Mouse (Mus musculus): ENCODE measurements at regions not wholly inside any gene's neighbourhood (a gene's known extent, or its start where the extent isn't known, plus 50 kb on each side); places are given as distances from the start of the nearest gene placed in this dataset.
A peak's percentile ranks its signal among the peaks of the same experiment; 100 is the strongest.

DNA sequence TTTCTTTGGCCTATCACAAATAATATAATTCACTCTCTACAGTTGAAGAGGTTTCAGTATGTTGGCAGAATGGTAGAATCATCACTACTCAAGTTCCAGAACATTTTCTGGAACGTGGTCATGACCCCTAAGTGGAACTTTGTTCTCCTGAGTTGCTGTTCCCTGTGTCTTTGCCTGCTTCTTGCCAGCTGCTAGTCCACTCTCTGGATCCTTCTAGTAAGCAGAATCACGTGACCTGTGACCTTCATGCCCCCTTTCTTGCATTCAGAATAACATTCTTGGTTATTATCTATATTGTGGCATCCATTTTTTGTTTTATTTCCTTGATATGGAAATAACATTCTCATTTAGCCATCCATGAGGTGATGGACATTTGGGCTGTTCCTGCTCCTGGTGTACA, 291.5 kb upstream of the Sall1 start:
- DNase-seq (ENCODE audit: low spot score in 2 of 2): no peak

DNA sequence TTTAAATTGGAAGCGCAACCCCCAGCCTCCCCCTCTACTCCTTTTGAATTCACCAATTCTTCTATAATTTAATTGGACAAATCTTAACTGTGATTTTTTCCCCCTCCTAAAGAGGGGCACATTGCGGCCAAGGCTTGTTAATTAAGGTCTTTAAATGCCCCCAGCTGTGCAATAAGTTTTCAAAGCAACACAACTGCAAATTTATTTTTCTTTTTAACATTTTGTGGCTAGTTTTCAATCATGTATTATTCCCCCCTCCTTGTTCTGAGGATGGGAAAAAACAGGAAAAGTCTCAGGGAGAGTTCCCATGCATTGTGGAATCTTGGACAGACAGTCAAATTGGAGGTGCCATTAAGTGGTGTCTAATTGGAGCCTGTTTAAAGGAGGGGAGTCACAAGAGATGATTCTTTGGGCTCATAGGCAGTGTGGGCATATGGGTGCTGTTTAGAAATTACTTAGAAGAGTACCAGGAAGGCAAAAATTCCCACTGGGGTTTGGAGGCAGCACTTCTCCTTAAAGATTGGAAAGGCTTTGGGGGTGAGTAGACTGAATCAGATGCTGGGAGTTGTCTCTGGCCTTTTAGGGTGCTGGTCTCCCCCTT, 281.9 kb upstream of the Sall1 start:
- no peak for DNase-seq (ENCODE audit: low spot score in 2 of 2)

DNA sequence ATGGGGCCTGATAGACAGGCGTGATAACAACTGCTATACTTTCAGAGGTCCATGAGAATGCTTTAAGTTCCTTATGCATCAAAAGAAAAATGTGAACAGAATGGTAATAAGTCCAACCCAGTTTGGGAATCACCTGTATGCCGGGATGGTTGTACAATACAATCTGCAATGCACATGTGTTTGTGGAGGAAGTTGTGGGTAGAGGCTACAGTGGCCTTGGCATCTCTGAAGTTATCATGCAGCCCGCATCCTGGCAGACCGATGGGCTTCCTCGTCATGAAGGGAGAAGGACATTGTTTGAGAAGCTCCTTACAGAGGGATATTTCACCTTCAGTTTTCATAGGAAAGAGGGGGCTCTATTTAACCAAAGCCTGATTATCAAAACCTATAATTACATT, 281.3 kb upstream of the Sall1 start:
- DNase-seq (ENCODE audit: low spot score in 2 of 2): no peak

DNA sequence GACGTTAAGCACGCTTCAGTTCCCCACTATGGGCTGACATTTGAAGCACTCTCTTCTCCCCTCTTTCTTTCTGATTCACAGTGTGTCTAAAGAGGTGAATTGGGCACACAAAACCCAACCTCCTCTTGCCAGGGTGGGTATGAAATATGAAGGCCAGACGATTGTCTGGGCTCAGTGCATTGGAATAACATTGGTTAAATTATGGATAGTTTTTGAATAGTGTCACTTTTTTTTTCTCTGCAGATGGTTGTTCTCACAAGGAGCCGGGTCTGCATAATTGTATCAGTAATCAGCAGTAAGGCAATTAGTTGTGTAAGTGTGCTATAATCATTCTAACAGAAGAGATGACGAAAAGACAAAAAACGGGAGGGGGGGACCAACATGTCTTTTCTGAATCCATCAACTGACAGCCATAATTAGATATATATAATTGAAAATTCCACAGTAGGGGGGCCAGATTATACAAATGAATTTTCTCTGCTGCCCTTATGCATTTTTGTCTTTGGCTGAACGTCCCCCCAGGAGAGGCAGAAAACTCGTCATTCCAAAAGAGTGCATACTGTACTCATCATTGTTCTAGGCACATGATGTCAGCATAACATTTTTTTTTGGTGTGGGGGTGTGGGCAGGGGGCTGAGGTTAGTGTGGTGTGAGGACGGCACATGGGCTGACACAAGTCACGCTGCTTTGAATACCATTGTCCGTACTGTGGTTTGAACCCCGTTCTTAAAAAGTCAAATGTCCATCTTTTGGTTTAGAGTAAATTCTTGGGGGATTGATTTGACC, 280.7 kb upstream of the Sall1 start:
- no peak for DNase-seq (ENCODE audit: low spot score in 2 of 2)

DNA sequence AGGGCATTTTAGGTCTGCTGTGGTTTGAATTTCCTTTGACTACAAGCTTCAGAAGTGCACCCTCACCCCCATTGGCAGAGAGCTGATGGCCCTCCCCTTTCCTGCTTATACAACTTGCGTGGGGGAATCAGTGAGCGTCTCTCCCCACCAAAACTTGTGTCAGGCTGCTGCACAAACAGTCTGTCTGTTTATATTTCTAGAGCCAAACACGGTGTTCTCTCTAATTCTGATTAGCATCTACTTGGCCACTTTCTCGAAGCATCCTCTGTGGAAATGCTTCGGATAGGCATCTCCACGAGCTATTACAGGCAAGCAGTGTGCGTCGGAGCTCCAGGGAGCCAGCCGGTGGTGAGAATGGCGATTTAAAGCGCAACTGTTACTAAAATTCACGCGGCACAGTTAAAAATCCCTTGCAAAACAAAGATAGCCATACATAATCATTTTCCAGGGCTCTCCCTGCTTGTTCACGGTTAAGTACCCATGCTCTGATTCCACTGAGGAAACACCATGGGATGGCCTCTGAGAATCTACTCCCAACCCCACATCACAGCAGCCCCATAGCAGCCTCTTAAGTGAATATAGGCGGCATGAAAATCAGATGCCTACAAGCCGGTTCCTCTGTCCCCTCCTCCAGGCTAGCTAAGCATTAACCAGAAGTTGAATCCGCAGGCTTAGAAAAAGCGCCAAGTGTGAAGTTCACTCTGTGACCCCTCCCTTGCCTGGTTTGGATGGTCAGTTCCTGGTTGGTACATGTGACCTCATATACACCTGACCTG, 273.7 kb upstream of the Sall1 start:
- DNase-seq (ENCODE audit: low spot score in 2 of 2): peak in 1 of 2 experiments; percentile 9

DNA sequence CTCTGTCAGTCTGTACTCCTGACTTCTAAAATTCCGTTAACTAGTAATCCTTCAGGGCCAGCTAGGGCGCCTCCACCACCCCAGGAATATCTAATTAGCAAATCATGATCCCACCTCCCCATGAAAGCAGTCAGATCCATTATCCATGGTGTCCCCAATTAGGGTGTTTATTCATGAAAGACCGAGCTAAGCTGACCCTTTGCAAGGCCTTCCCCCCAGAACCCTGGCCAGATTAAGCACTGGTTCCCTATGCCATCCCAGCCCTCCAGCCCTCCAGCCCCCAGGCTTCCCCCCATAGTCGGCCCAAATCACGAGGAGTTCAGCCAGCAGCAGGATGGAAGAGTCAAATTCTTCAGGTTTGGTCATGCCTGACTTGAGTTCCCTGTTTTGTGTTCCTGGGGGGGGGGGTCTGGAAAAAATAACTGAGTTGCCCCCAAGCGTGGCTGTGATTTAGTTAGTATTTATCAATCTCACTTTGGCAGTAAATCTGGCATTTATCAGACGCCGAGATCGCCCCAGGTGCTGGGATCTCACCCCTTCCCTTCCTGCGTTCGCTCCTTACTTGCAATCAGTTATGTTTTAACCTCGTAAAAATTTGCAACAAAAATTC, 272.7 kb upstream of the Sall1 start:
- DNase-seq (ENCODE audit: low spot score in 2 of 2): no peak

DNA sequence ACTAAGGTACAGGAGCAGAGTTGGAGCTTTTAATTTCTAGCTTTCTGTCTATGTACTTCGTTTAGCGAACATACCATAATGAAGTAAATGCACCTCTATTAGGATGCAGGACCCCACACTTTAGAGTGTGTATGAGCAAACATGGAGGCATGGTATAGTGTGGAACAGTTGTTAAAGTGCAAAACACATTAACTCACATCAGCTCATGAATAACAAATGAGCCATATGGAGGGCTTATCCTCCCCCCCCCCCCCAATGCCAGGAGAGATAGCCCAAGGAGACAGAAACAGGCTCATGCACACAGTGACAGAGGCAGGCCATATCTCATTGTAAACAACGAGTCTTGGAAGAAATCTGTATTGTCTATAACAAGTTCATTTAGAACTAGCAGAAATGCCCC, 270.9 kb upstream of the Sall1 start:
- no peak for DNase-seq (ENCODE audit: low spot score in 2 of 2)

DNA sequence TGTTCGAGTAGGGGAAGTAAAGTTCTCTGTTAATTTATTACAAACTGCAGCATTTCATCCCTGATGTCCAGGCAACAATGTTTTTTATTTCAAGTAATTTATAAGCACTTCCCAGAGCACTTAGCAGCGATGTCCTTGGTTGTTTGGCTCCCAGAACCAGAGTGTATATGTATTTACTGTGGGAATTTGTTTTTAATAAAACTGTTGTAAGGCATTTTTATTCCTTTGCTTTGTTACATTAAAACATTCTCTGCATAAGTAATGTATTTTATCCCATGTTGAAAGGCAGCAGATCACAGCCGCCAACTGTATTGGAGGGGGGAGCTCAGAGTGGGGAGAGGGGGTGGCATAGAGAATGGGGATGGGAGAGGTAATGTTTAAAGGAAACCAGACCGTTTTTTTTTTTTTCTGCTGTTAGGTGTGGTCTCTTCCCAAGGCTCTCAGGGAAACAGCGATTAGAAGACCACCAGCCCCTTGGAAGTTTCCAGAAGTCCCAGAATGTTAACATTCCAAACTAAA, 266.8 kb upstream of the Sall1 start:
- no peak for DNase-seq (ENCODE audit: low spot score in 2 of 2)

DNA sequence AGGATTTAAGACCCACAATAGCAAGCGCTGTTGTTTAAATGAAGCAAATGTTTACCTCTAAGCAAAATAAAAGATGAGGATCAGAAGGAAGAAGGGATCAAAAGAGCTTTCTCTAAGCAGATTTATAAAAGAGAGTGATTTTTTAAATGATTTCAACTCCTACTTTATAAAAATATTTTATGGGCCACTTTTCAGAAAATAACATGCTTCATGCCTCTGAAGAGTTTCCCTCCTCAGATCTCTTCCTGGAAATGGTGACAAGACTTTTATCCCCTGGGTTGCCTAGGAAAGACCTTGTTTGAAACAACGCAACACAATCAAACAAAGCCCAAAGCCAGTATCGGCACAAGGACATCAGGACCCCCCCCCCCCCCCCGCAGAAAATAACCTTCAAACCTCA, 265.6 kb upstream of the Sall1 start:
- DNase-seq (ENCODE audit: low spot score in 2 of 2): no peak

DNA sequence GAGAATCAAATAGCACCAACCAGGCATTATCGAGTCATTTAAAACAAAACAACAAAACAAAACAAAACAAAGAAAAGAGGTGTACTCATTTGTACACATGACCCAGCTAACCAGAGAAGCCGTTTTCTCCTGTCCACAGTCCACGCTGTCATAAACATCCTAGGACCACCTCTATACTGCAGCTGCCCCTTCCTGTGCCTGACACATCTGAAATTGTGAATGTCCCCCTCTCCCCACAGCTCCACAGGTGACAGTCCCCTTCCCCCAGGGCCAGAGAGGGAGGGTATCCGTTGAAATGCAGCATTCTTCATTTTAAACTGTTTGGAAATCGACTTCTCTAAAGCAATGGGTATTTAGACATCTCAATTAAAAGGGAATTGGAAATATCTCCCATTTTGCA, 265.0 kb upstream of the Sall1 start:
- no peak for DNase-seq (ENCODE audit: low spot score in 2 of 2)

DNA sequence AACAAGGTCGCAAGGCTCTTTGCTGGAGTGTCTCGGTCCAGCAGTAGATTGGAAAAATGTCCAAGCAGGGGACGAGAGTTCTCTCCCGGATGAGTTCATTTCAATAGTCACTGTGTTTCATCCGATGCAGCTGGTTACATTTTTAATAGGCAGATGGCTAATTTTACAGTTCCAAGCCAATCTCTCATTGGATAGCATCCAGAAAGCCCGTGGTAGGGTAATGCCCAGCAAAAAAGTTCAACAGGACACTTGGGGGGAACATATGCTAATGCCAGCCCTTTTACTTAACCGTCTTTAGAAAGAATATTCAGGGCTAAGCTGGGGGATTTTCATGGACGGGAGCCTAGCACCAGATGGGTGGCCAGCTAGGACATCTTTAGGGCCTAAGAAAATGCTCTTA, 264.6 kb upstream of the Sall1 start:
- DNase-seq (ENCODE audit: low spot score in 2 of 2): no peak

DNA sequence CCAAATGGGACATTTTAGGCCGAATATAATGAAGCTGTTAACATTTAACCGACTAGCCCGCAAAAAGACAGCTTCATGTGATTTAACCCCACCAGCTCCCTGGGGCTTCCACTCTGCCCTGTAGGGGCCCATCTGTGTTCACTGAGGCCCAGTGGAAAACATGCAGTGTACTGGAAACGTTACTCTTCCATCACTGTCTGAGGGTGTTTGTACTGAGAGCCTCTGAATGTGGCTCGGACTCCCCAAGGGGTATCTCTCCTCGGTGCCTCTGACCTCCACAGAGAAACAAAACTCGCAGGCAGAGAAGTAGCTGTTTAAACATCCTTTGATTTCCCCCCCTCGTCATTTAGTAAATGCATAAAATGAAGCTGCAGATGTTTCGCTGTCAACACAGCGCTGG, 263.6 kb upstream of the Sall1 start:
- no peak for DNase-seq (ENCODE audit: low spot score in 2 of 2)

DNA sequence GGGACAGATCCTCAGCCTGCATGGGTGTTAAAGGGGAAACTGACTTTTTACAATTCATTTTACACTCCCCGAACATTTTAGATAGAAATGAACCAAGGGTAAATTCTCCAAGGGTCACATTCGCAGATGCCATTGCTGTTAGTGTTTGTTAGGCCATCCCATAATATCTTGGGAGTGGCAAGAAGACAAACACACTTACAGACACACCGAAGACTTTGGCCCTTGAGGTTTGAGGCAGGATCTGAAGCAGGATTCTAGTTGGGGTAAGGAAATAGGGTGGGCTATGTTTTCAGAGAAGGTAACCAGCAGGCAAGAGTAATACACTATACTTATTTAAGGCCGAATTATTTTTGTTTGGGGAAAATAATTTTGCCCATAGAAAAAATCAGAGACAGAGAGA, 263.1 kb upstream of the Sall1 start:
- no peak for DNase-seq (ENCODE audit: low spot score in 2 of 2)

DNA sequence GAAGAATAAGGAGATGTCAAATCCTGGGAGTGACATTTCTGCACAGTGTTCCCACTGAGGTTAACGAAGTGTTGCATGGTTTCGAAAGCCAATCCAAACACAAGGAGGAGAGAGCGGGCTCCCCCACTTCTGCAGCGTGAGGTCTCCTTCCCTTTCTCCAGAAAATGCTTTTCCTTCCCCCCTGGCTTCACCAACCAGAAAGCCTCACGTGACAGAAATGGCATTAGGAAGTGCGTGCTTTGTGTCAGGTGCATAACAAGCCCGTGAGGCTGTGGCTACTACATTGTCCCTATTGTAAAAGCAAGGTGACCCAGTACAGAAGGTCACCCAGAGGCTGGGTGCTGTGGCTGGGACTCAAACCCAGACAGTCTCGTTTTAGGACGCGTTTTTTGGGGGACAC, 260.2 kb upstream of the Sall1 start:
- no peak for DNase-seq (ENCODE audit: low spot score in 2 of 2)

DNA sequence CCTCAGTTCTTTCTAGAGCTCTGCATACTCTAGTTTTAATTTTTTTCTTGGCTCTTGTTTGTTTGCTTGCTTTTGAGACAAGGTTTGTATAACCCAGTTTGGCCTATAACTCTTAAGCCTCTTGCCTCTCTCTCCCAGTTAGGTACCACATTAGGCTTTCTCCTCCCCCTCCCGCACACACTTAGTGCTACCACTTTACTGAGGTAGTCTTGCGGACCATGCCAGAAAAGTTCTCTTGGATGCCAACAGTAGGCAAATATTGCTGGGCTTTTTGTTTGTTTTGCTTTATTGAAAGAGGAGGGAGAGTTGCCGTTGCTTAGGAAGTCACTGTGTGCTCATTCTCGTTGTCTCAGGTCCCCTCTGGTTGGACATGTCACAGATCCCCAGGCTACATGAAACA, 259.4 kb upstream of the Sall1 start:
- DNase-seq (ENCODE audit: low spot score in 2 of 2): no peak

DNA sequence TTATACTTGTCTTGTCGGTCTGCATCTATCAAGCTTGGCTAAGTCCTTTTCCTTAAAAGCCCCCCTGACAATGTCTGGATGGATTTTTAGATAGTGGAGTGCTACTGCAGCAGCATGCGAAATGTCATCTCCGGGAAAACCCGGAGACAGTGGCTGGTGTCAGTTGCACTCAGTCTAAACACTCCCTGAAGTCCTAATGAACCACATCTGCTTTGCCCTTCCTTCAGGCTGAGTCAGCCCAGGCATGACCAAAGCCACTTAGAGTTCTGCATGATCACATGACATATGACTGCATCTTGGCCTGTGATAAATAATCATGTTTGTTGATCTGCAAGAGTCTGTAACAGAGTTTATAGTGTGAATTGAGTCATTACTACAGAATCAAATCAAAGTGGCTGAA, 255.7 kb upstream of the Sall1 start:
- no peak for DNase-seq (ENCODE audit: low spot score in 2 of 2)

DNA sequence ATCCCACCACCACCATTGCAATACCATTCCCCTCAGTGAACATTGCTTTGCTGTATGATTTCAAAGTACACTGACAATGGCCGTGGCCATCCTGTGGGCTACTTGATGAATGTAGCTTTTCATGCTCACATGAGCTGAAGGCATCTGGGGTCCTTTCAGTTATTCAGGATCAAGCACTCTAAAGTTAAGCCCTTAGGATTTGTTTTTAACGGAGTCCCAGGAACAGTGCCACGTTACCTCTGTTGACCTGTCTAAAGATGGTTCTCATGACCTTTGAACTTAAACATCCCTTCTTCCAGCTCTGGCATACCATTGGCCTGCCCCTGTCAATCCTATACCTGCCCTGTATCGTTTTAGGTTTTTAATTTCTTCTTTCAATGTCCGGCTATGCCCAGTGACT, 251.7 kb upstream of the Sall1 start:
- no peak for DNase-seq (ENCODE audit: low spot score in 2 of 2)

DNA sequence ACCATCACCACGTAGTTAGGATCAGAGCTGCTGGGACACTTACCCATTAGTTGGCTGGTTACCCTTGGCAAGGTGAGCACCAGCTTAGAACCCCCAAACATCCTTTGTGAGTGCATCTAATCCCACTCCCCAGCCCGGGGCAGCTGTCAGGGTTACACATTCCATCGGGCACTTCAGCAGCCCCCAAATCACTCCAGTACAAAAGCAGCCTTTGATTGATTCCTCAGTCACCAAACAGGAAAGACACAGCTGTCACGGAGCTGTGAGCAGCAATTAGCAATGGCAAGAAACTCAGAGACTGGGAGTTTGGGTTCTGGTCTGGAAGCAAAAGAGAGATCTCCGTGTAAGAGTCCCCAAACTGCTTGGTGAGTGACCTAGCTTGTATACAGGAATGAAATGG, 245.1 kb upstream of the Sall1 start:
- DNase-seq (ENCODE audit: low spot score in 2 of 2): no peak

DNA sequence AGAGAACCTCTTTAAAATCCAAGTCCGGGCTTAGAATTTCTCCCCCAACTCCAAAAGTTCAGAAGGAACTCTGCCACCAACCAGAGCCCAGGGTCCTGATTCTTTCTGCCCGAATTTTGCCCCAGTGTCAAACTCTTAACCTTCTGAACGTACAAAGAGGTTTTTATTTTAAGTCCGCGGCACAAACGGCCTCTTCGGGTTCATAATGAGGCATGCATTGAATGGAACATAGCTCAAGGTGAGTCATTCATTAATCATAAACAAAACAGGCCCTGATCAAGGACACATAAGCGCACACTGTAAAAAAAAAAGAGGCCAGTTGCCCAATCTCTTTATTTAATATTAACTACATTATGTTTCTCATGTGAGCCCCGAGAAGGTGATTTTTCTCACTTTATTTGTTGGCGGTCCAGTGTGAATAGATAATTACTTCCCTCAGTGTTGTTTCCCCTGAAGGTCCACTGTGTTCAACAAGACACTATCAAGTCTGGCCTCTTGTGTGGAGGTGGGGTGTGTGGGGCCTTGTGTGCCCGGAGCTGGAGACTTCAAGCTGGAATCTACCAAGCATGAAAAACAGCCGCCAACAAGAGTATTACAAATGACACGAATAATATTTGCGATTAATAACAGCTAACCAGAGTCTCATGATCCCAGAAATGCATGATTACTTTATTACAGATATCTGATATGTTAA, 241.1 kb upstream of the Sall1 start:
- no peak for DNase-seq (ENCODE audit: low spot score in 2 of 2)

DNA sequence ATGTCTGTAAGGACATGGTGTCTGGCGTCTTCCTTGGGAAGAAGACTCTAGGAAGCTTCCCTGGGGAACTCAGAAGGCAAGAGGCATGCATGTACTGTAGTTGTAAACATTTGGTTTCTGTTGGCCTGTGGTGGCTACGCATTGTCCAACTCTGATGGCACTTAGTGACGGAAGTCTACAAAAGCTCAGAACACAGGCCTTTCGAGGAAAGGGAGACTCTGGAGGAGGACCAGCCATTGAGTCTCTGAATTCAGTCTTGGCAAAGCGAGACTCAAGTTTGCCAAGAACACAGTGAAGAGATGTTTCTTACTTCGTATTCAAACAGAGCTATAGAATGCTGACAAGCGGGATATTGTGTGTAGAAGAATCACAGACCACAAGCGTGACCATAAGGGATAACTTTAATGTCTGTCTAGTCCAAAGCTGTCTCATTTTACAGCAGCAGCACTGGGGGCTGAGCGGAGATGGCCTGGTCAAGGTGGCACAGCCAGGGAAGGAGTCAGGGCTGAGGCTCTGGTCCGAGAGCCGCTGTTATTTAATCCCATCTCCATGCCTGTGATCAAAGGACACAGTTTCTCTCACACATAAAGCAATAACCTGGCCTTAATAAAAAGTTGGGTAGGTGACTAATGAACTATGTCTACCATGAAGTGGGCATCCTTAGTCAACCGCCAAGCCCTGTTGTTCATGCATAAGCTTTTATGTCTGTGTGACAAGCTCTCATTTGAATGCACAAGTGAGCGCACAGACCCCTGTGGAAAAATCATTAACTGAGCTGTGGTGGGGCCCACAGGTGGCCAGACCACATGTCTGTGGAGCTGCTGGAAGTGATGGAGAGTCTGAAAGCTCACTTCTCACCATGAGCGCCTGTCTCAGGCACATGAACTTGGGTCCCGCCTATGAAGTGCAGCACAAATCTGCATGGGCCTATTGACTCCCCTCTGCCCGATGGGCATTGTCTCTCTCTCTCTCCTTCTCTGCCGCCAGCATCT, 239.4 kb upstream of the Sall1 start:
- no peak for DNase-seq (ENCODE audit: low spot score in 2 of 2)

DNA sequence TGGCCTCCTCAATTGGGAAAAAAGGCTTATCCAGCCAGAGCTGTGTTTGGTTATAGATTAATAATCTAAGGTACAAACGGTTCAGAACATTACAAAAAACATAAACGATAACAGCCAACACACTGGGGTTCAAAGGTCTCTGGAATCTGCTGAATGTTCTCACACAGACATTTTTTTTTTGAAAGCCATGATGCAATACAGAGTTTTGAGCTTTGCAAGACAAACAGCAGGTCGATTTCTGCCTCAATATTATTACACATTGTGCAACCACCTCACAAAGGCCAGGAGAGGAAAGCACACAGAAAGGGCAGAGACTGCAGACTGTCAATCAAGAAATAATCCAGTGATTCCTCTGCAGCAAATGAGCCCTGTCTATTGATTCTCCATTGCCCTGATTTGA, 235.9 kb upstream of the Sall1 start:
- DNase-seq (ENCODE audit: low spot score in 2 of 2): no peak

Measured in frontal cortex, postnatal 25 days (tissue).